Mouse (Mus musculus) MEL (cell line): ENCODE measurements at regions not wholly inside any gene's neighbourhood (a gene's known extent, or its start where the extent isn't known, plus 50 kb on each side); places are given as distances from the start of the nearest gene placed in this dataset.

Experiments
- DNase-seq: peaks from one replicate; pipeline ENCODE4 v3.0.0; 2011; ENCODE audit warnings: low read depth, low spot score
- H3K27ac ChIP-seq: 2 replicates; pipeline ENCODE4 v1.5.1; 2012; ENCODE audit warnings: low read depth, mild to moderate bottlenecking, control low read depth, low read length, moderate library complexity; ENCODE audit not compliant: control insufficient read depth
- H3K27me3 ChIP-seq, 2 experiments: fragments of 150-350 bp in 1 of 2; sonication (generic) in 1 of 2; 2 replicates each; pipeline ENCODE4 v1.6.1; 2012; ENCODE audit warnings: low read length in 2 of 2, mild to moderate bottlenecking in 2 of 2, improper control_type of control experiment in 1 of 2, moderate library complexity in 1 of 2; ENCODE audit not compliant: insufficient read depth in 2 of 2, control insufficient read depth in 1 of 2
- H3K36me3 ChIP-seq, 2 experiments: 2 replicates each; pipeline ENCODE4 v1.6.1; 2012 to 2014; ENCODE audit warnings: low read length in 2 of 2, improper control_type of control experiment in 1 of 2, inconsistent platforms in 1 of 2, mild to moderate bottlenecking in 1 of 2; ENCODE audit not compliant: insufficient read depth in 2 of 2, control insufficient read depth in 1 of 2
- H3K4me1 ChIP-seq, 2 experiments: fragments of 150-350 bp in 1 of 2; sonication (generic) in 1 of 2; 2 replicates each; pipeline ENCODE4 v1.6.1; 2012; ENCODE audit warnings: low read length in 2 of 2, improper control_type of control experiment in 1 of 2, mild to moderate bottlenecking in 1 of 2; ENCODE audit not compliant: insufficient read depth in 2 of 2, control insufficient read depth in 1 of 2
- H3K4me3 ChIP-seq, 2 experiments: fragments of 150-350 bp in 1 of 2; sonication (generic) in 1 of 2; 2 replicates each; pipeline ENCODE4 v1.5.1; 2012; ENCODE audit warnings: low read depth in 2 of 2, low read length in 2 of 2, mild to moderate bottlenecking in 2 of 2, moderate library complexity in 2 of 2, control low read depth in 1 of 2, improper control_type of control experiment in 1 of 2; ENCODE audit not compliant: control insufficient read depth in 1 of 2, insufficient read depth in 1 of 2
- H3K79me2 ChIP-seq: 2 replicates; pipeline ENCODE4 v1.6.1; 2012; ENCODE audit warnings: mild to moderate bottlenecking, low read length, moderate library complexity; ENCODE audit not compliant: control insufficient read depth, poor library complexity, insufficient read depth
- H3K9ac ChIP-seq: 2 replicates; pipeline ENCODE4 v1.6.1; 2012; ENCODE audit warnings: low read depth, mild to moderate bottlenecking, control low read depth, low read length, moderate library complexity; ENCODE audit not compliant: control insufficient read depth, poor library complexity, severe bottlenecking
- H3K9me3 ChIP-seq: fragments of 150-350 bp; sonication (generic); replicated peaks from 2 replicates; pipeline ENCODE4 v1.6.1; 2012; ENCODE audit warnings: mild to moderate bottlenecking, low read length, improper control_type of control experiment, moderate library complexity; ENCODE audit not compliant: insufficient read depth
- CTCF ChIP-seq, 3 experiments: IDR thresholded peaks in 2 of 3; conservative IDR thresholded peaks in 1 of 3; 2 replicates each; pipeline ENCODE4 v1.5.1; 2011 to 2012; ENCODE audit warnings: low read length in 3 of 3, low read depth in 2 of 3, mild to moderate bottlenecking in 2 of 3, improper control_type of control experiment in 1 of 3, inconsistent platforms in 1 of 3, mixed read lengths in 1 of 3, moderate library complexity in 1 of 3; ENCODE audit not compliant: control insufficient read depth in 1 of 3, insufficient read depth in 1 of 3, poor library complexity in 1 of 3, severe bottlenecking in 1 of 3
- E2F4 ChIP-seq: IDR thresholded peaks from 2 replicates; pipeline ENCODE4 v1.6.1; 2011; ENCODE audit warnings: low read depth, low read length, improper control_type of control experiment, borderline replicate concordance
- EP300 ChIP-seq, 2 experiments: IDR thresholded peaks; 2 replicates each; pipeline ENCODE4 v1.6.1; 2011; ENCODE audit warnings: improper control_type of control experiment in 2 of 2, low read length in 2 of 2, low read depth in 1 of 2, mild to moderate bottlenecking in 1 of 2
- GATA1 ChIP-seq: IDR thresholded peaks from 2 replicates; pipeline ENCODE4 v1.6.1; 2011; ENCODE audit warnings: low read depth, low read length, improper control_type of control experiment
- HCFC1 ChIP-seq: IDR thresholded peaks from 2 replicates; pipeline ENCODE4 v1.6.1; 2012; ENCODE audit warnings: low read depth, mild to moderate bottlenecking, inconsistent platforms, low read length, improper control_type of control experiment, moderate library complexity
- JUND ChIP-seq: IDR thresholded peaks from 2 replicates; pipeline ENCODE4 v1.6.1; 2011; ENCODE audit warnings: low read depth, mild to moderate bottlenecking, improper control_type of control experiment, low read length
- MAFK ChIP-seq: IDR thresholded peaks from 2 replicates; pipeline ENCODE4 v1.6.1; 2011; ENCODE audit warnings: low read depth, mild to moderate bottlenecking, low read length, improper control_type of control experiment, borderline replicate concordance
- MAX ChIP-seq: IDR thresholded peaks from 2 replicates; pipeline ENCODE4 v1.6.1; 2011; ENCODE audit warnings: low read length, improper control_type of control experiment
- MAZ ChIP-seq: IDR thresholded peaks from 2 replicates; pipeline ENCODE4 v1.6.1; 2012; ENCODE audit warnings: low read depth, mild to moderate bottlenecking, inconsistent platforms, low read length, improper control_type of control experiment
- MXI1 ChIP-seq: IDR thresholded peaks from 2 replicates; pipeline ENCODE4 v1.6.1; 2011; ENCODE audit warnings: mild to moderate bottlenecking, low read depth, low read length, improper control_type of control experiment
- MYB ChIP-seq: IDR thresholded peaks from 2 replicates; pipeline ENCODE4 v1.6.1; 2011; ENCODE audit warnings: mild to moderate bottlenecking, low read depth, low read length, improper control_type of control experiment
- NELFE ChIP-seq: IDR thresholded peaks from 2 replicates; pipeline ENCODE4 v1.6.1; 2011; ENCODE audit warnings: low read depth, low read length, improper control_type of control experiment
- NRF1 ChIP-seq: IDR thresholded peaks from 2 replicates; pipeline ENCODE4 v1.6.1; 2014; ENCODE audit warnings: low read depth, mild to moderate bottlenecking, inconsistent platforms, low read length, improper control_type of control experiment, moderate library complexity; ENCODE audit not compliant: poor library complexity, insufficient read depth, severe bottlenecking
- POLR2A ChIP-seq, 2 experiments: IDR thresholded peaks; 2 replicates each; pipeline ENCODE4 v1.6.1; 2011 to 2012; ENCODE audit warnings: low read length in 2 of 2, mild to moderate bottlenecking in 2 of 2, control low read depth in 1 of 2, improper control_type of control experiment in 1 of 2, low read depth in 1 of 2, moderate library complexity in 1 of 2; ENCODE audit not compliant: control insufficient read depth in 1 of 2, insufficient read depth in 1 of 2, poor library complexity in 1 of 2
- POLR2AphosphoS5 ChIP-seq: IDR thresholded peaks from 2 replicates; pipeline ENCODE4 v1.6.1; 2012; ENCODE audit warnings: low read depth, borderline replicate concordance, mild to moderate bottlenecking, inconsistent platforms, low read length, moderate library complexity, mixed read lengths
- RAD21 ChIP-seq: IDR thresholded peaks from 2 replicates; pipeline ENCODE4 v1.6.1; 2011; ENCODE audit warnings: mild to moderate bottlenecking, low read depth, low read length, improper control_type of control experiment
- RCOR1 ChIP-seq: IDR thresholded peaks from 2 replicates; pipeline ENCODE4 v1.6.1; 2012; ENCODE audit warnings: low read depth, mild to moderate bottlenecking, inconsistent platforms, low read length, improper control_type of control experiment
- SIN3A ChIP-seq: IDR thresholded peaks from 2 replicates; pipeline ENCODE4 v1.6.1; 2012; ENCODE audit warnings: low read length, improper control_type of control experiment, inconsistent platforms
- SMC3 ChIP-seq: IDR thresholded peaks from 2 replicates; pipeline ENCODE4 v1.6.1; 2011; ENCODE audit warnings: low read depth, low read length, improper control_type of control experiment
- TAL1 ChIP-seq: IDR thresholded peaks from 2 replicates; pipeline ENCODE4 v1.6.1; 2012; ENCODE audit warnings: mild to moderate bottlenecking, inconsistent platforms, low read length, moderate library complexity, mixed read lengths
- TBP ChIP-seq: IDR thresholded peaks from 2 replicates; pipeline ENCODE4 v1.8.0; 2011; ENCODE audit warnings: low read depth, low read length, improper control_type of control experiment
- UBTF ChIP-seq: IDR thresholded peaks from 2 replicates; pipeline ENCODE4 v1.6.1; 2012; ENCODE audit warnings: low read depth, mild to moderate bottlenecking, inconsistent platforms, low read length, improper control_type of control experiment, moderate library complexity, borderline replicate concordance; ENCODE audit not compliant: insufficient read depth
- USF1 ChIP-seq: IDR thresholded peaks from 2 replicates; pipeline ENCODE4 v1.6.1; 2014; ENCODE audit warnings: low read depth, mild to moderate bottlenecking, inconsistent platforms, low read length, improper control_type of control experiment, moderate library complexity
- ZC3H11A ChIP-seq: IDR thresholded peaks from 2 replicates; pipeline ENCODE4 v1.6.1; 2012; ENCODE audit warnings: low read depth, mild to moderate bottlenecking, inconsistent platforms, low read length, improper control_type of control experiment
- ZKSCAN1 ChIP-seq: IDR thresholded peaks from 2 replicates; pipeline ENCODE4 v1.6.1; 2012; ENCODE audit warnings: low read depth, mild to moderate bottlenecking, inconsistent platforms, low read length, improper control_type of control experiment, moderate library complexity
- ZMIZ1 ChIP-seq: IDR thresholded peaks from 2 replicates; pipeline ENCODE4 v1.6.1; 2012; ENCODE audit warnings: low read depth, mild to moderate bottlenecking, inconsistent platforms, low read length, improper control_type of control experiment, moderate library complexity
- ZNF384 ChIP-seq: IDR thresholded peaks from 2 replicates; pipeline ENCODE4 v1.6.1; 2012; ENCODE audit warnings: low read depth, mild to moderate bottlenecking, inconsistent platforms, low read length, improper control_type of control experiment

DNA sequence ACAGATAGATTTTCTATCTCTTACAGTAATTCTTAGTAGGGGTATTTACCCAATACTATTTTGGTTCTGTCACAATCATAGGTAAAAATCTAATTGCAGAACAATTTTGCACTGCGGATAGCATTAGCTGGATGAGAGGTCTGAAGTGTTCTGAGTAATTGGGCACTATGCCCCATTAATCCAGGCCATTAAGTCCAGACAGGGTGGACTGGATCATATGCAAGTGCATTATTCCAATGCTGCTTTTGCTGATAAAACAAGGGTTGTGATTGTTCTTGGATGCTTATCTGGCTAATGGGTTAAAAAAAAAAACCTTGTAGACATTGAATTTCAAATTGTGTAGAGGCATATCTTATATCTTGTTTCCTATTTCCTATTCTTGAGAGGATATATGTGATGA lies 1732.6 kb upstream of the Gm6569 start:
- DNase-seq: no peak
- H3K4me1 ChIP-seq: no peaks in the 10 kb centered on the region
- H3K27ac ChIP-seq: no peak overlapping the region
- TF ChIP-seq RAD21 (no peak), CTCF (IDR thresholded peaks at IDR 0.05 in 2 of 3, conservative IDR thresholded peaks at IDR 0.05 in 1 of 3; ENCODE audit: control insufficient read depth in 1 of 3, insufficient read depth in 1 of 3, low read depth in 2 of 3, low read length in 3 of 3, poor library complexity in 1 of 3, severe bottlenecking in 1 of 3) (no peak), E2F4 (no peak), NRF1 (no peak), EP300 (IDR thresholded peaks at IDR 0.05; ENCODE audit: low read depth in 1 of 2, low read length in 2 of 2) (no peak), ZC3H11A (no peak), POLR2AphosphoS5 (no peak), ZNF384 (no peak), UBTF (no peak), MXI1 (no peak), SIN3A (no peak), TAL1 (no peak), USF1 (no peak), ZMIZ1 (no peak), MAX (no peak), POLR2A (IDR thresholded peaks at IDR 0.05; ENCODE audit: control insufficient read depth in 1 of 2, insufficient read depth in 1 of 2, low read depth in 1 of 2, low read length in 2 of 2, poor library complexity in 1 of 2) (no peak), MAZ (no peak), HCFC1 (no peak), MYB (no peak), SMC3 (no peak)
- H3K4me3 ChIP-seq: no peak overlapping the region
- H3K36me3 ChIP-seq: no peaks in the 10 kb centered on the region
- no peak overlapping the region for H3K9ac ChIP-seq
- no peaks in the 10 kb centered on the region for H3K27me3 ChIP-seq
- no peaks in the 10 kb centered on the region for H3K9me3 ChIP-seq
- H3K79me2 ChIP-seq: no peaks in the 10 kb centered on the region

DNA sequence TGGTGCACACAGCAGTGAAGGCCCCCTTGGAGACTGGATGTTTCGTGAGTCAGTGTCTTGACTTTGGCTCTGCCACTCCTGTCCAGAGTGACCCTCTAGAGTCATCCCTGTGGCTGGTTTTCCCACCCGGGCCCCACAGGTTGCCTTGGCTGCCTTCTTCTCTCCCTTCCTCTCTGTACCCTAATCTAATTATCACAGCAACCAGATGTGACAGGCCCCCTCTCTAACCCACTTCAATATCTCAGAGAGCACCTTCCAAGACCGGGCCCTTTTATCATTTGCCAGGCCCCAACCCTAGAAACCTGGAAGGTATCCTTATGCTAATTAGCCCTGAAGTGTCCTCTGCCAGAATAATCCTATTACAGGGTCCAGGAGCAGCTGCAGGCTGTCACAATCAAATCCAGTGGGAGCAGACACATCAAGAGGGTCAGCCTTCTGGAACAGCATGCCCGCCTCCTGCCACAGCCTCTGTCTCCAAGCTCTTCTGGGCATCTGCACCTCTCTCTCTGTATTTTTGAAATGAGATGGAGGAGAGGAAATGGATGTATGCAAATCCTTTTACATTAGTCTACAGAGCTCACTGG lies 1728.4 kb upstream of the Gm6569 start:
- Histone ChIP-seq H3K27ac (no peak overlapping the region), H3K9ac (no peak overlapping the region), H3K9me3 (no peaks in the 10 kb centered on the region), H3K27me3 (no peaks in the 10 kb centered on the region), H3K36me3 (no peaks in the 10 kb centered on the region), H3K4me1 (no peaks in the 10 kb centered on the region), H3K79me2 (no peaks in the 10 kb centered on the region), H3K4me3 (no peak overlapping the region)
- no peak for DNase-seq
- TF ChIP-seq E2F4 (no peak), UBTF (no peak), RCOR1 (no peak), MAFK (no peak), JUND (no peak), TBP (no peak), NRF1 (no peak), MXI1 (no peak), MYB (no peak), SIN3A (no peak), NELFE (no peak), SMC3 (no peak), TAL1 (no peak), GATA1 (no peak), USF1 (no peak), RAD21 (no peak), ZKSCAN1 (no peak), POLR2A (IDR thresholded peaks at IDR 0.05; ENCODE audit: control insufficient read depth in 1 of 2, insufficient read depth in 1 of 2, low read depth in 1 of 2, low read length in 2 of 2, poor library complexity in 1 of 2) (no peak)
